Mouse (Mus musculus) intestine, embryonic 16.5 days (tissue): ENCODE results near the gene Tktl1. TPM values are rescaled to one million over a fixed set of nuclear protein-coding genes. Genes with fewer than 3 reads are reported as not detected.
"Not testable (repeated sequence)": the region's sequence is repeated elsewhere in the genome, so short reads cannot be mapped to it uniquely, and the experiment has no call there.

Experiments
- ATAC-seq: fragments of 200-750 bp; cut with Nextera tagmentation; 2 replicates; pipeline ENCODE4 v1.8.0; 2017; ENCODE audit warnings: moderate TSS enrichment, moderate library complexity
- H3K27ac ChIP-seq: fragments of 300-500 bp; sonication (generic); 2 replicates; pipeline ENCODE4 v1.5.1; 2014; ENCODE audit warnings: mild to moderate bottlenecking, low read length
- H3K27me3 ChIP-seq: fragments of 300-500 bp; sonication (generic); replicated peaks from 2 replicates; pipeline ENCODE4 v1.6.1; 2014; ENCODE audit warnings: low read length, control low read depth, mixed read lengths; ENCODE audit not compliant: control insufficient read depth, insufficient read depth
- H3K36me3 ChIP-seq: fragments of 300-500 bp; sonication (generic); 2 replicates; pipeline ENCODE4 v1.6.1; 2014; ENCODE audit warnings: low read length, control low read depth; ENCODE audit not compliant: control insufficient read depth, insufficient read depth
- H3K4me1 ChIP-seq: fragments of 300-500 bp; sonication (generic); 2 replicates; pipeline ENCODE4 v1.6.1; 2014; ENCODE audit warnings: low read length, control low read depth, mixed read lengths; ENCODE audit not compliant: control insufficient read depth, insufficient read depth
- H3K4me2 ChIP-seq: fragments of 300-500 bp; sonication (generic); 2 replicates; pipeline ENCODE4 v1.6.1; 2014; ENCODE audit warnings: low read depth, low read length, control low read depth
- H3K4me3 ChIP-seq: fragments of 300-500 bp; sonication (generic); 2 replicates; pipeline ENCODE4 v1.5.1; 2014; ENCODE audit warnings: mild to moderate bottlenecking, low read length
- H3K9ac ChIP-seq: fragments of 300-500 bp; sonication (generic); 2 replicates; pipeline ENCODE4 v1.6.1; 2014; ENCODE audit warnings: low read depth, low read length
- H3K9me3 ChIP-seq: fragments of 300-500 bp; sonication (generic); 2 replicates; pipeline ENCODE4 v1.6.1; 2016; ENCODE audit warnings: low read length, control low read depth; ENCODE audit not compliant: control insufficient read depth
- WGBS: fragments of 180-500 bp; shearing (Covaris S2); extraction: QIAGEN DNeasy Blood & Tissue Kit; methylation state at CpG from one replicate; pipeline ENCODE4 v1.1.7; 2014; 5-methylcytosine and 5-hydroxymethylcytosine counted together
- polyA plus RNA-seq: library from polyadenylated mRNA; unstranded; fragments of >200 nt; fragmentation: Nextera tagmentation; extraction: Ambion mirVana; gene quantifications from 2 replicates; pipeline ENCODE4 v1.2.1, GENCODE M21; 2015

Gene Tktl1
- 0.05 TPM in 1 of 2 replicates, not detected in the other for polyA plus RNA-seq

- H3K4me1 ChIP-seq, result no peaks in the 10 kb centered on the region
- H3K9me3 ChIP-seq, result no peaks in the 10 kb centered on the region
- H3K4me3 ChIP-seq, result no peak within 1 kb of the TSS
- H3K27ac ChIP-seq, result no peak within 1 kb of the TSS
- no peaks in the 10 kb centered on the region for H3K27me3 ChIP-seq
- no peak within 1 kb of the TSS for H3K9ac ChIP-seq
- no peak within 1 kb of the TSS for H3K4me2 ChIP-seq
- H3K36me3 ChIP-seq, result no peaks in the 10 kb centered on the region
- 92% methylated on average over 17 of the region's 17 CpGs for WGBS
- no peak for ATAC-seq
Measured at GRCm38 (mm10) chrX:74176959-74177358, at the start of gene Tktl1. TSS of gene Tktl1 (plus strand) at chrX:74177259.

GRCm38 (mm10) chrX:74135263-74135662, 41.8 kb upstream of the Tktl1 start, which contains the start of gene Mecp2:
TSS of gene Mecp2 (minus strand) at chrX:74135363.
- H3K9ac ChIP-seq, H3K4me2 ChIP-seq, H3K4me3 ChIP-seq, H3K27ac ChIP-seq, H3K4me1 ChIP-seq, ATAC-seq, H3K36me3 ChIP-seq, H3K27me3 ChIP-seq, H3K9me3 ChIP-seq: not testable (repeated sequence)
- 22% methylated on average over 1 of the region's 1 CpGs for WGBS

- H3K4me2 ChIP-seq, result no peak within 1 kb of the TSS
- no peaks in the 10 kb centered on the region for H3K36me3 ChIP-seq
- H3K9ac ChIP-seq, result no peak within 1 kb of the TSS
- H3K9me3 ChIP-seq, result no peaks in the 10 kb centered on the region
- H3K4me1 ChIP-seq, result no peaks in the 10 kb centered on the region
- WGBS, result 91% methylated on average over 1 of the region's 1 CpGs
- no peak within 1 kb of the TSS for H3K4me3 ChIP-seq
- ATAC-seq, result no peak
- no peaks in the 10 kb centered on the region for H3K27me3 ChIP-seq
- H3K27ac ChIP-seq, result no peak within 1 kb of the TSS
Measured at GRCm38 (mm10) chrX:74167738-74168137, 9.3 kb upstream of the Tktl1 start, which contains the start of gene Tex28. TSS of gene Tex28 (minus strand) at chrX:74167838.

- Histone ChIP-seq H3K4me3 (no peak overlapping the region), H3K4me1 (no peaks in the 10 kb centered on the region), H3K9me3 (no peaks in the 10 kb centered on the region), H3K36me3 (no peaks in the 10 kb centered on the region), H3K4me2 (no peak overlapping the region), H3K9ac (no peak overlapping the region), H3K27me3 (no peaks in the 10 kb centered on the region), H3K27ac (no peak overlapping the region)
- no peak for ATAC-seq
- 84% methylated on average over 2 of the region's 2 CpGs for WGBS
Measured at GRCm38 (mm10) chrX:74203556-74203955, 26.5 kb downstream of the Tktl1 start.

GRCm38 (mm10) chrX:74218496-74218895, 41.4 kb downstream of the Tktl1 start:
- Histone ChIP-seq H3K27me3 (no peaks in the 10 kb centered on the region; the same call in 1 of the 2 replicates), H3K36me3 (no peaks in the 10 kb centered on the region), H3K4me2 (no peak overlapping the region), H3K9ac (no peak overlapping the region), H3K9me3 (no peaks in the 10 kb centered on the region), H3K27ac (no peak overlapping the region), H3K4me1 (no peaks in the 10 kb centered on the region), H3K4me3 (no peak overlapping the region)
- WGBS, result 90% methylated on average over 4 of the region's 4 CpGs
- ATAC-seq, result no peak

- WGBS, result 61% methylated on average over 13 of the region's 13 CpGs
- ATAC-seq, result no peak
- H3K27ac ChIP-seq, result no peak overlapping the region
- H3K4me1 ChIP-seq, result no peaks in the 10 kb centered on the region
- no peaks in the 10 kb centered on the region; the same call in 1 of the 2 replicates for H3K27me3 ChIP-seq
- no peak overlapping the region for H3K4me3 ChIP-seq
- H3K9ac ChIP-seq, result no peak overlapping the region
- H3K4me2 ChIP-seq, result no peak overlapping the region
- no peaks in the 10 kb centered on the region for H3K9me3 ChIP-seq
- 0 out of 2 replicates have a peak, but pooled peaks cover 2% of the 10 kb centered on the region for H3K36me3 ChIP-seq
Measured at GRCm38 (mm10) chrX:74219449-74219848, 42.4 kb downstream of the Tktl1 start.

GRCm38 (mm10) chrX:74220099-74220498, 43.0 kb downstream of the Tktl1 start:
- H3K9me3 ChIP-seq, H3K27me3 ChIP-seq, H3K4me3 ChIP-seq, H3K9ac ChIP-seq, H3K4me1 ChIP-seq, H3K27ac ChIP-seq, ATAC-seq, H3K4me2 ChIP-seq, H3K36me3 ChIP-seq: not testable (repeated sequence)
- 21% methylated on average over 1 of the region's 1 CpGs for WGBS

GRCm38 (mm10) chrX:74230038-74230437, 53.0 kb downstream of the Tktl1 start:
- H3K4me1 ChIP-seq, result no peaks in the 10 kb centered on the region
- no peak overlapping the region for H3K9ac ChIP-seq
- no peak overlapping the region for H3K4me3 ChIP-seq
- no peaks in the 10 kb centered on the region for H3K27me3 ChIP-seq
- H3K27ac ChIP-seq, result no peak overlapping the region
- 63% methylated on average over 1 of the region's 1 CpGs for WGBS
- no peak overlapping the region for H3K4me2 ChIP-seq
- no peaks in the 10 kb centered on the region for H3K9me3 ChIP-seq
- no peaks in the 10 kb centered on the region for H3K36me3 ChIP-seq
- ATAC-seq, result no peak

- no peaks in the 10 kb centered on the region; the same call in 1 of the 2 replicates for H3K36me3 ChIP-seq
Measured at GRCm38 (mm10) chrX:74233196-74233595, 56.1 kb downstream of the Tktl1 start.

GRCm38 (mm10) chrX:74240332-74240731, 63.3 kb downstream of the Tktl1 start:
- Histone ChIP-seq H3K9ac (no peak overlapping the region), H3K36me3 (peaks cover 6% of the 10 kb centered on the region), H3K4me1 (peaks cover 6% of the 10 kb centered on the region), H3K27me3 (no peaks in the 10 kb centered on the region), H3K4me2 (no peak overlapping the region), H3K4me3 (no peak overlapping the region), H3K9me3 (no peaks in the 10 kb centered on the region), H3K27ac (no peak overlapping the region)
- WGBS, result 94% methylated on average over 4 of the region's 4 CpGs
- no peak for ATAC-seq

More at GRCm38 (mm10) chrX:74233196-74233595, 56.1 kb downstream of the Tktl1 start:
- Histone ChIP-seq H3K9ac (no peak overlapping the region), H3K4me1 (no peaks in the 10 kb centered on the region), H3K27ac (no peak overlapping the region), H3K4me3 (no peak overlapping the region), H3K4me2 (no peak overlapping the region), H3K9me3 (no peaks in the 10 kb centered on the region), H3K27me3 (no peaks in the 10 kb centered on the region)
- WGBS, result 91% methylated on average over 5 of the region's 5 CpGs
- no peak for ATAC-seq
